Mouse (Mus musculus) cerebellum, postnatal 14 days (tissue): ENCODE results near the gene Ace2.
A peak's percentile ranks its signal among the peaks of the same experiment; 100 is the strongest.

Source experiments
- DNase-seq, 2 experiments: peaks; one replicate each; pipeline ENCODE4 v3.0.0; 2021; ENCODE audit warnings: mixed read lengths in 2 of 2

Gene Ace2

GRCm38 (mm10) chrX:164183844-164184243 lies 44.7 kb downstream of the Ace2 start:
- peak; percentile 57 to 69 for DNase-seq

GRCm38 (mm10) chrX:164189880-164190279 lies 50.7 kb downstream of the Ace2 start:
- DNase-seq: no peak

- no peak for DNase-seq
These were observed 58.5 kb downstream of the Ace2 start for GRCm38 (mm10) chrX:164197679-164198078.

GRCm38 (mm10) chrX:164200547-164200946 lies 61.4 kb downstream of the Ace2 start:
- no peak for DNase-seq

GRCm38 (mm10) chrX:164221989-164222388 lies 82.9 kb downstream of the Ace2 start:
- DNase-seq: peak in 1 of 2 experiments; percentile 8

- no peak for DNase-seq
These were observed 94.2 kb downstream of the Ace2 start for GRCm38 (mm10) chrX:164233380-164233779.
